Mouse (Mus musculus) midbrain, postnatal 0 days (tissue): ENCODE data around the gene Reck. TPM values are rescaled to one million over a fixed set of nuclear protein-coding genes. Genes with fewer than 3 reads are reported as not detected.

Experiments used
- ATAC-seq: fragments of 200-750 bp; cut with Nextera tagmentation; 2 replicates; pipeline ENCODE4 v1.8.0; 2017; ENCODE audit warnings: moderate number of reproducible peaks, mild to moderate bottlenecking, moderate TSS enrichment, moderate library complexity; ENCODE audit not compliant: low FRiP score
- DNase-seq: peaks from one replicate; pipeline ENCODE4 v3.0.0-alpha.2; 2015; ENCODE audit warnings: low spot score
- H3K27ac ChIP-seq: fragments of 300-500 bp; sonication (generic); 2 replicates; pipeline ENCODE4 v1.5.1; 2014; ENCODE audit warnings: low read depth, mild to moderate bottlenecking, low read length, mixed read lengths
- H3K27me3 ChIP-seq: fragments of 300-500 bp; sonication (generic); 2 replicates; pipeline ENCODE4 v1.6.1; 2014; ENCODE audit warnings: low read length, control low read depth, mixed read lengths; ENCODE audit not compliant: insufficient read depth
- H3K36me3 ChIP-seq: fragments of 300-500 bp; sonication (generic); 2 replicates; pipeline ENCODE4 v1.6.1; 2014; ENCODE audit warnings: low read length, control low read depth, mixed read lengths; ENCODE audit not compliant: insufficient read depth
- H3K4me1 ChIP-seq: fragments of 300-500 bp; sonication (generic); 2 replicates; pipeline ENCODE4 v1.6.1; 2014; ENCODE audit warnings: mild to moderate bottlenecking, control low read depth, antibody characterized with exemption, low read length, mixed read lengths; ENCODE audit not compliant: insufficient read depth
- H3K4me2 ChIP-seq: fragments of 300-500 bp; sonication (generic); 2 replicates; pipeline ENCODE4 v1.6.1; 2014; ENCODE audit warnings: low read depth, mild to moderate bottlenecking, low read length, mixed read lengths; ENCODE audit not compliant: poor library complexity, severe bottlenecking
- H3K4me3 ChIP-seq: fragments of 300-500 bp; sonication (generic); 2 replicates; pipeline ENCODE4 v1.5.1; 2014; ENCODE audit warnings: low read depth, mild to moderate bottlenecking, low read length, moderate library complexity
- H3K9ac ChIP-seq: fragments of 300-500 bp; sonication (generic); replicated peaks from 2 replicates; pipeline ENCODE4 v1.6.1; 2014; ENCODE audit warnings: mild to moderate bottlenecking, low read length, moderate library complexity, mixed read lengths; ENCODE audit not compliant: poor library complexity, severe bottlenecking
- H3K9me3 ChIP-seq: fragments of 300-500 bp; sonication (generic); 2 replicates; pipeline ENCODE4 v1.6.1; 2016; ENCODE audit warnings: low read length, control low read depth
- CTCF ChIP-seq: IDR thresholded peaks from 2 replicates; pipeline ENCODE4 v1.5.1; 2016; ENCODE audit warnings: antibody characterized with exemption, mild to moderate bottlenecking
- WGBS: fragments of 180-500 bp; shearing (Covaris S2); extraction: QIAGEN DNeasy Blood & Tissue Kit; methylation state at CpG from one replicate; pipeline ENCODE4 v1.1.7; 2014; 5-methylcytosine and 5-hydroxymethylcytosine counted together
- polyA plus RNA-seq: library from polyadenylated mRNA; unstranded; fragments of >200 nt; fragmentation: Nextera tagmentation; extraction: Ambion mirVana; gene quantifications from 2 replicates; pipeline ENCODE4 v1.2.1, GENCODE M21; 2015
- total RNA-seq: library from RNA; depleted of rRNA; stranded (reverse); fragments of >200 nt; gene quantifications from 2 replicates; pipeline ENCODE4 v1.2.3, GENCODE M21; 2014

Gene Reck
- total and polyA plus RNA-seq, 2 experiments from 2014 or later: 3.9 to 6.0 TPM

DNA sequence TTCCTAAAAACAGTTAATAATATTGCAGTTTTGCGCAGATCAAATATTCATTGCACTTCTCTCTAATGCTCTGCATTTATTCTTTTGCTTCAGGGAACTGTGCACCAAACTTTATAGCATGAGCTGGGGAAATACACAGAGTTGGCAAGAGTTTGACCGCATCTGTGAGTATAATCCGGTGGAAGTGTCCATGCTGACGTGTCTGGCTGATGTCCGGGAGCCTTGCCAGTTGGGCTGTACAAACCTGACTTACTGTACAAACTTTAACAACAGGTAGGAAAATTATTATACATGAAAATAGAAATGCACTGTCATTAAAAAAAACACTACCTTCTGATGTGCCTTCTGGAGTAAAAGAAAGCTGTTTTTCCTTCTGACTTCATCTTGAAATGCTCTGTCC, 42.9 kb downstream of the Reck start:
- Histone ChIP-seq H3K9ac (no peak overlapping the region), H3K4me3 (no peak overlapping the region), H3K4me1 (no peaks in the 10 kb centered on the region), H3K27ac (no peak overlapping the region), H3K27me3 (no peaks in the 10 kb centered on the region), H3K4me2 (no peak overlapping the region), H3K9me3 (no peaks in the 10 kb centered on the region), H3K36me3 (peaks cover 15% of the 10 kb centered on the region)
- DNase-seq (no peak), ATAC-seq (no peak)
- TF ChIP-seq CTCF: no peak
- 94% methylated on average over 5 of the region's 5 CpGs for WGBS

DNA sequence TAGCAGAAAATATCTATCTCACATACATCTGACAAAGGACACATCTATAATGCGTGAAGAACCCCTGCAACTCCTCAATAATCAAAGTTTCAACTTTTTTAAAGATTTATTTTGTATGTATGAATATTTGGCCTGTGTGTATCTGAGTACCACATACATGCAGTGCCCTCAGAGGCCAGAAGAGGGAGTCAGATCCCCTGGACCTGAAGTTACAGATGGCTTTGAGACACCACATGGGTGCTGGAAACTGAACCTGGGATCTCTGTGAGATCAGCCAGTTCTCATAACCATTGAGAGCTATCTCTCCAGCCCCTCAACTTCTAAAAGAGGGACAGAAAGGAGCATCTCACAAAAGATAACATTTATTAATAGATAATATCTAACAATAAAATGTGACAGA, 45.3 kb downstream of the Reck start:
- 96% methylated on average over 1 of the region's 1 CpGs for WGBS
- H3K9ac ChIP-seq: no peak overlapping the region
- no peaks in the 10 kb centered on the region for H3K9me3 ChIP-seq
- DNase-seq (no peak), ATAC-seq (no peak)
- no peak overlapping the region for H3K4me2 ChIP-seq
- H3K4me1 ChIP-seq: no peaks in the 10 kb centered on the region
- H3K4me3 ChIP-seq: no peak overlapping the region
- peak; percentile 26 for TF ChIP-seq CTCF
- H3K36me3 ChIP-seq: peaks cover 27% of the 10 kb centered on the region
- H3K27me3 ChIP-seq: no peaks in the 10 kb centered on the region
- H3K27ac ChIP-seq: no peak overlapping the region

DNA sequence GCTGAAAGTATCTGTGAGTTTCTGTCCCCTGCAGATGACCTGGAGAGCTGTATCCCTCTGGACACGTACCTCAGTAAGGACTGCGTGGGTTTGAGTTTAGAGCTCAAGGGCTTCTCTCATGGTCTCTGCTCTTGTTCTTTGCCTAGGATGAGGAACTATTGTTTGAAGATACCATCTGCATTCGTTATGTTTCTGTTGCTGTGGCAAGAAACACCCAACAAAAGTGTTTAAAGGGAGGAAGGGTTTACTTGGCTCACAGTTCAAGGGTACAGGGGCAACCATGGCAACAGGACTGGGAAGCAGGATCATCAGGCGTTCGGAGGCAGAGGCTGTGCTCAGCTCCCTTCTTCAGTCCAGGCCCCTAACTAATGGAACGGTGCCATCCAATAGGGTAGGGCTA, 49.8 kb downstream of the Reck start:
- Histone ChIP-seq H3K27me3 (no peaks in the 10 kb centered on the region), H3K9ac (no peak overlapping the region), H3K9me3 (no peaks in the 10 kb centered on the region), H3K36me3 (peaks cover 37% of the 10 kb centered on the region), H3K27ac (no peak overlapping the region), H3K4me2 (no peak overlapping the region), H3K4me3 (no peak overlapping the region), H3K4me1 (no peaks in the 10 kb centered on the region)
- TF ChIP-seq CTCF: no peak
- 78% methylated on average over 6 of the region's 6 CpGs for WGBS
- DNase-seq (no peak), ATAC-seq (no peak)

DNA sequence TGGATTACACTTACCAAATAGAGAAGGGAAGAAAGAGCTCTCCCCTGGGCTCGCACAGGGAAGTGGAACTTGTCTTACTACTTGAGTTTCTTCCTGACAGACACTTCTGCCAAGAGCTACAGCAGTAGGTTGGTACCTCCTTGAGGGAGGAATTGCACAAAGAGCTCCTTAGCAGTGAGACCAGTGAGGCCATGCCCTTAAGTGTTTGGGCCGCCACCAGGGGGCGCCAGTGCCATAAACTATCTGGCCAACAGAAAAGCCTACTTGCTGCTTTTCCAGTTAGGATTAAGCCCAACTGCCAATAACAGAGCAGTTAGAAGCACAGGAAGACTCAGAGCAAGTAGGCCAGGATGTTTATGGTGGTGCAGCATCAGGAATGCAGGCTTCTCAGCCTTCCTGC, 50.4 kb downstream of the Reck start:
- Histone ChIP-seq H3K9me3 (no peaks in the 10 kb centered on the region), H3K27me3 (no peaks in the 10 kb centered on the region), H3K27ac (no peak overlapping the region), H3K4me2 (no peak overlapping the region), H3K4me1 (no peaks in the 10 kb centered on the region), H3K9ac (no peak overlapping the region), H3K4me3 (no peak overlapping the region), H3K36me3 (peaks cover 36% of the 10 kb centered on the region)
- DNase-seq: peak; percentile 87
- ATAC-seq: no peak
- peak; percentile 85 for TF ChIP-seq CTCF
- WGBS: 16% methylated on average over 3 of the region's 3 CpGs

DNA sequence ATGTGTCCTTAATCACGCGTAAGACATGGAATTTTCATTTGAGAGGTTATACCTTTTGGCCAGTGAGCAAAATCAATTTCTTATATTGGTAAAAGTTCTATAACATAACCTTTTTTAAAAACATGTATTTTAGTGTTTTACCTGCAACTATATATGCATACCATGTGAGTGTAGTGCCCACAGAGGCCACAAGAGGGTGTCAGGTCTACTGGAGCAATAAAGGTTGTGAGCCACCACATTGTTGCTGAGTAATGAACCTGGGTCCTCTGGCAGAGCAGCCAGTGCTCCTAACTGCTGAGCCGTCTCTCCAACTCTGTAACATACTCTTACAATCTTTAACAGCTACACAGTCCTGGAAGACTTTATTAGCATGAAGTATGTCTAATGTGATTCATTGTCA, 52.5 kb downstream of the Reck start:
- H3K36me3 ChIP-seq: peaks cover 47% of the 10 kb centered on the region
- no peak for ATAC-seq
- peak; percentile 7 for DNase-seq
- TF ChIP-seq CTCF: peak; percentile 52
- H3K4me3 ChIP-seq: no peak overlapping the region
- H3K4me2 ChIP-seq: no peak overlapping the region
- WGBS: 94% methylated on average over 3 of the region's 3 CpGs
- H3K9ac ChIP-seq: no peak overlapping the region
- no peaks in the 10 kb centered on the region for H3K9me3 ChIP-seq
- H3K27me3 ChIP-seq: no peaks in the 10 kb centered on the region
- no peaks in the 10 kb centered on the region for H3K4me1 ChIP-seq
- H3K27ac ChIP-seq: no peak overlapping the region

DNA sequence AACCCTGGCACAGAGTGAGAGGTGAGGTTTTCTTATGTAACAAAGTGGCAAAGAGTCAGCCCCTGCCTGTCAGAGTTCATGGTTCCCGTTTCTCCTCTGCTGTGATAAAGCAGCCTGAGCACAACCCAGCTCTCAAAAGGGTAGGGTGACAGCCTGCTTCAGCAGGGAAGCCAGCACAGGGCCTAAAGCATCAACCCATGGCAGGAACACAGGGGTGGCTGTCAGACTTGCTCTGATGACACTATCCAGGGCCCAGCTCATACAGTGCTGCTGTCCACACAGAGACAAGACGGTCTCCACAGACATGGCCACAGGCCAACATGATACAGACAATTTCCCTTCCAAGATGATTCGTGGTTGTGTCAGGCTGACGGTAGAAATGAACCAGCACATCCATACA, 56.5 kb downstream of the Reck start:
- no peaks in the 10 kb centered on the region for H3K4me1 ChIP-seq
- no peak for ATAC-seq
- H3K36me3 ChIP-seq: peaks cover 30% of the 10 kb centered on the region
- H3K27me3 ChIP-seq: no peaks in the 10 kb centered on the region
- no peak overlapping the region for H3K27ac ChIP-seq
- no peak overlapping the region for H3K4me3 ChIP-seq
- WGBS: 94% methylated on average over 4 of the region's 4 CpGs
- no peak for TF ChIP-seq CTCF
- no peaks in the 10 kb centered on the region for H3K9me3 ChIP-seq
- H3K4me2 ChIP-seq: no peak overlapping the region
- H3K9ac ChIP-seq: no peak overlapping the region
- no peak for DNase-seq
